Mouse (Mus musculus) activated CD4-positive, CD25-positive, alpha-beta regulatory T cell, adult 9 weeks (primary cell): Measurements from ENCODE around the gene Tro. TPM values are rescaled to one million over a fixed set of nuclear protein-coding genes. Genes with fewer than 3 reads are reported as not detected.

Experiments
- polyA plus RNA-seq: library from polyadenylated mRNA; unstranded; fragments of 100-300 nt; shearing (Covaris generic); gene quantifications from one replicate; pipeline ENCODE4 v1.2.1, GENCODE M21; 2017

The Tro gene
- polyA plus RNA-seq = not detected

GRCm38 (mm10) chrX:150656908-150657796 is at the start of gene Tro:
Gene Tro, minus strand, starts transcription at chrX:150657583.

Other genes starting within 250 kb of the Tro start
- 21.2 TPM for gene Tmem29, start 198.4 kb downstream of the Tro start, polyA plus RNA-seq
- 11.2 TPM for gene Alas2, start 110.2 kb downstream of the Tro start, polyA plus RNA-seq
- 6.1 TPM for gene Pfkfb1, start 69.4 kb downstream of the Tro start, polyA plus RNA-seq
- 26.9 TPM for gene Apex2, start 67.7 kb downstream of the Tro start, polyA plus RNA-seq
- 25.8 TPM for gene Maged2, start 156.8 kb upstream of the Tro start, polyA plus RNA-seq